Mouse (Mus musculus) testis, postnatal 14 days (tissue): ENCODE measurements around the gene Ehd1.
A peak's percentile ranks its signal among the peaks of the same experiment; 100 is the strongest.

Experiments
- DNase-seq: peaks from one replicate; pipeline ENCODE4 v3.0.0; 2021; ENCODE audit warnings: low spot score

The Ehd1 gene

GRCm38 (mm10) chr19:6276426-6277421 lies at the start of gene Ehd1:
Gene Ehd1, plus strand, starts transcription at chr19:6276725.
- DNase-seq: peak; percentile 98

- DNase-seq: no peak
Measured at GRCm38 (mm10) chr19:6226763-6227162, 49.8 kb upstream of the Ehd1 start.

DNA sequence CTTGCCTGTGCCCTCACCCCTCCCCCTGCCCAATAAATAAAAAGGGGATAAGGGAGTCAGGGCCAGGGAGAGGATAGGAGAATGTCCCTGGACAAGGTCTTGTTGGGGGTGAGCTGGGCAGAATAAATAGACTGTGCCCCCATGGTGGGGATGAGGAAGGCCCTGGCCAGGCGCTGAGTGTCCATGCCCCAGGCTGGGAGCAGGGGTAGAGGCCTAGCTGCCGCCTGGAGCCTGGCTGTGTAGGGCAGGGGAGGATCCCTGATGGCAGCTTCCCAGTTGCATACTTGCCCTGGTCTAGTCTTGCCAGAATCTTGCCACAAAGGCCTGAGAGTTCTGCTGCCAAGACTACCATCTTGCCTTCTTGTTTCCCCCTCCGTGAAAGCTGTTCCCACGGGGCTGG lies 48.7 kb upstream of the Ehd1 start:
- no peak for DNase-seq

DNA sequence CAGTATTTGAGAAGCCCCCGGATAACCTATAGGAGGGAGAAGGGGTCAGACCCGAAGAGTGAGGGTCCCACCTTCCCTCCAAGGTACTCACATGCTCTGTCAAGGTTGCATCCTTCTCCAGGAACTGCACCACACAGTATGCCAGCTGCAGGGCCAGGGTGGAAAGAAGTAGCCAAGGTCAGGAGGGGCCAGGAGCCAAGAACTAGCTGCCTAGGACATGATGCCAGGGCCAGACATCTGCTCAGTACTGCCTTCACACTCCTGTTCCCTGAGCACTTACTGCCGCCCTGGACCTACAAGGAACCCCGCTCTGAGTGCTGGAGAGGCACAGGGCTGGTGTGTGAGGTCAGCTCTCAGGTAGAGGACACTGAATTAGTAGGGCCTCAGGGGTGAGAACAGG lies 46.1 kb upstream of the Ehd1 start:
- peak; percentile 47 for DNase-seq

- DNase-seq: no peak
Measured at GRCm38 (mm10) chr19:6231036-6231435, 45.5 kb upstream of the Ehd1 start.

- DNase-seq: peak; percentile 9
Measured at GRCm38 (mm10) chr19:6233647-6234046, 42.9 kb upstream of the Ehd1 start.

DNA sequence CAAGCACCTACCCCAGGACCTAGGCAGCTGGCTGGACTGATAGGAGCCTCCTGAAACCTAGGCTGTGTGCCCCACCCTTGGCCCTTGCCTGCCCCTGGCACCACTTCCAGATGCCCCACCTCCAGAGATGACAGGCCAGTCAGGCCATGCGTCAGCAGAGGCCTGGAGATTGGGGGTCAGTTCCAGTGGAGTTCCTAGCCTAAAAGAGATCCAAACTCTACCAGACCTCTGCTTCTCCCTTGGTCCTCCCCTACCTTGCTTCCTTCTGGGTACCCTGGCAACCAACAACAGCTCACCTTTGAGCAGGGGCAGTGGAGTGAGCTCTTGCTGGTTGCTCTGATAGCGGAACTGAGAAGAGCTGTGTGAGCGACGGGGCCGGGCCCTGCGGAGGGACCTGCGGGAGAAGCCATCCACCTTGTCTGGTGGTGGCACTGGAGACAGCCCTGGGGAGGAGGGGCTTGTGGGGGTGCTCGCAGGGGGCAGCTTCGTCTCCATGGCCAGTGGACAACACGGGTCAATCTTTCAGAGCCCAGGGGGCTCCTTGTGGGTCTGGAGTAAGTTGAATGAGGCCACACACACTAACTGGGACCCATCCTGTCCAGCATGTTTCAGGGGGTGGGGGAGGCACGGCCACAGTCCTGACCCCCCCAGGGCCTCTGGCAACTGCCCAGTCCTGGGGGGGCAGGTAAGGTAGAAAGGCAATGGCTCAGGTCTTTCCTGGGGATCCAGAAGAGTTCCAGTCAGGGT lies 42.0 kb upstream of the Ehd1 start:
- DNase-seq: no peak

- DNase-seq: peak; percentile 92
Measured at GRCm38 (mm10) chr19:6235084-6236052, 41.2 kb upstream of the Ehd1 start, which contains the start of gene Ppp2r5b. Gene Ppp2r5b, minus strand, starts transcription at chr19:6235872.

DNA sequence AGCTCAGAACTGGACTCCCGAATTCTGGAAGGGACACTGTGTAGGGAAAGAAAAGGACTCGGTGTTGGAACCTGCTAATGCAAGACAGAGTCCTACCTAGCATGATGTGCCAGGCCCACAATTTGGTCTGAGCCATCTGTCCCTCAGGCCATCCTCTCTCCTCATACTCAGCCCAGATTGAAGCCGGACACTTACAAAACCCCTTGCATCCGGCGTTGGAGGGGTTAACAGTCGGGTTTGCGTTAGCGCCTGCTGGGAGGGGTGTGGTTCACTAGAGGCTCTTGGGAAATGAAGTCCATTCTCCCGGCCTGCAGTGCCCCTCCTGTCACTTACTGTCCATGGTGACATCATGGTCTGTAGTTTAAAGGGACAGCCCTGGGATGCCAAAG lies 40.5 kb upstream of the Ehd1 start:
- DNase-seq: peak; percentile 87

DNA sequence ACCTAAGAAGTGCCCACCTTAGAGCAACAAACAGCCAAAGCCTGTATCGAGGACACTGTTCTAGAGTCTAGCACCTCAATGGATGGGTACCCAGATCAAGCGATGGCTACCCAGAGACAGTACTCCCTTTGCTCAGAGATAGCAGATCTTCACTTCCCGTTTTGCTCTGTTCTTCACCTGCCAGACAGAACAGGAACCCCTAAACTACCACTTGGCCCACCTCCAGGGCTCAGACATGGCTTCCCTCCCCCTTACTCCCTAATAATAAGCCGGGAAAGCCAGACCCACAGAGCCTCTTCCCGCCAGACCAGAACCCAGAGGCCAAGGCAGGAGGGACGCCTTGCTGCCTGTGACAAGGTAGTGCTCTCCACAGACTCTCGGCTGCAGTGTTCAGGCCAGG lies 39.7 kb upstream of the Ehd1 start:
- no peak for DNase-seq

DNA sequence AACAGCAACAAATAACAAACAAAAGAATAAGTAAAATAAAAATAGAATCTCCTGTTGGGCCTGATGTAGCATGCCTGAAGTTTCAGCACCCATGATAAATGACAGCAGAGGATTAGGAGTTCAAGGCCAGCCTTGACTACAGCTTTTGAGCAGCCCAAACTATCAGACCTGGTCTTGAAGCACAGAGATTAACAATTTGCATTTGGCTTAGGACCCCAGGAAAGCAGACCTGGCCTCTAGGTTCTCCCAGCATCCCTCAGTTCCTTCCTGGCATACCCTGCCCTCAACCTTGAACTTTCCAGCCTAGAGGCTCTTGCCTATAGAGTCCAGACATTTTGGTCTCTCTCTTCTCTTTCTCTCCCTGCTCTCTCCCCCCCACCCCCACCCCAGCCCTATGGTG lies 37.8 kb upstream of the Ehd1 start:
- DNase-seq: no peak

GRCm38 (mm10) chr19:6240136-6240535 lies 36.4 kb upstream of the Ehd1 start:
- no peak for DNase-seq

- no peak for DNase-seq
Measured at GRCm38 (mm10) chr19:6240725-6241124, 35.8 kb upstream of the Ehd1 start.

DNA sequence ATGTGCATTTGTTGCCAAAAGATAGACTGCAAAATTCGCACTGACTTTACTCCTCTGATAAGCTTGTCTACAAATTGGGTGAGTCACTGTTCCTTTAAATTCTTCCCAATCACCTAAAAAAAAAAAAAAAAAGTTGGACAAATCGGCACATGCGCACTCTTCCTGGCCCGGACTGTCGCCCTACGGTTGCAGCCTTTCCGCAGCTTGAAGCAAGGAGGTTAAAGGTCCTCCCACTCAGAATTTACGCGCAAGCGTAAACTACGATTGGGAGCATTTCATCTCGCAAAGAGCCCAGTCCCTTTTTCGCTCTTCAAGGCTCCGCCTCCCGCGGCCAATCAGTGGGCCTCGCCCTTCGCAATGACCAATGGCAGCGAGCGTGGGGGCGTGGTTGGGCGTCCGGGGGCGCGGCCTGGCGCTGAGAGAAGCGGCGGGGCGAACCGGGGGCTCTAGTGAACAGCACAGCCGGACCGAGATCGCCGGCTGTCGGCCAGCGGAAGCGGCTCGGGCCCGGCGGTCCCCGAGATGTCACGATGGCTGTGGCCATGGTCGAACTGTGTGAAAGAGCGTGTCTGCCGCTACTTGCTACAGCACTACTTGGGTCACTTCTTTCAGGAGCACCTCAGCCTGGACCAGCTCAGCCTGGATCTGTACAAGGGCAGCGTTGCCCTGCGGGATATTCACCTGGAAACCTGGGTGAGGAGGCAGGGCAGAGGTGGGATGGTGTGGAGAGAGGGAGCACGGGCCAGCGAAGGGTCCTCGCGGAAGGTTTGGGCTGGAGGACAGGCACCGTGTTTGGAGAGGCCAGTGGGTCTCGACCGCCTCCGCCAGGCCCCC lies 35.0 kb upstream of the Ehd1 start, which contains the start of gene Atg2a:
TSS of gene Atg2a (plus strand) at position 395 of the 834 bp plus-strand sequence.
- peak; percentile 99 for DNase-seq

DNA sequence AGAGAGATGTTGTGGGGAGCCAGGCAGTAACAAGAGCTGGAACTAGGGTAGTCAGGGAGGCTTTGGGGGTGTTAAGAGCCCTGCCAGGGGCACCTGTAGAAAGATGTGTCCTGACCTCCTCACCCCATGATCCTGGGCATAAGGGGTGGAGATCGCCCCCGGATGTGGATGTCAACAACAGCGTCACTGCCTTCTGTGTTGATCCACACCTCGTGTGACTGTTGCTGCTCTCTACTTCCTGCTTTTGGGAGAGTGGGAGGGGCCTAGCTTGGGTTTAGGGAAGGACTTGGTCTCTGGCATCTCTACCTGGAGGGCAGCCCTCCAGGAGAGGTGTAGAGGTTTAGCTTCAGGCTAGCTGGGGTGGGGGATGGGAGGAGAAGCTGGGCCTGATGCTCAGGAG lies 34.2 kb upstream of the Ehd1 start:
- peak; percentile 64 for DNase-seq

- no peak for DNase-seq
Measured at GRCm38 (mm10) chr19:6243226-6243625, 33.3 kb upstream of the Ehd1 start.

DNA sequence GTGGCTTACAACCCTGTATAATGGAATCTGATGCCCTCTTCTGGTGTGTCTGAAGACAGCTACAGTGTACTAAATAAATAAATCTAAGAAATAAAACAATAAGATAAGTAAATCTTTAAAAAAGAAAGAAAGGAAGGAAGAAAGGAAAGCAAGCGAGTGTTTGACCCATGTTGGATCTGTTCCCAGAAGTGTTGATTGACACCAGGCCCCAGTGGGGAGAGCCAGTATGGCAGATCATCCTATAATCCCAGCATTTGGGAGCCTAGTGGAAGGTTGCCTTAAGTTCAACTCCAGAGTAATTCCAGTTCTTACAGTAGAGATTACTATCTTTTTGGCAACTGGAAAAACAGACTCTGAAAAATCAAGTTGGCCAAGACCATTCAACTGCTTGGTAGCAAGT lies 30.7 kb upstream of the Ehd1 start:
- no peak for DNase-seq

- no peak for DNase-seq
Measured at GRCm38 (mm10) chr19:6247526-6248300, 28.8 kb upstream of the Ehd1 start.

DNA sequence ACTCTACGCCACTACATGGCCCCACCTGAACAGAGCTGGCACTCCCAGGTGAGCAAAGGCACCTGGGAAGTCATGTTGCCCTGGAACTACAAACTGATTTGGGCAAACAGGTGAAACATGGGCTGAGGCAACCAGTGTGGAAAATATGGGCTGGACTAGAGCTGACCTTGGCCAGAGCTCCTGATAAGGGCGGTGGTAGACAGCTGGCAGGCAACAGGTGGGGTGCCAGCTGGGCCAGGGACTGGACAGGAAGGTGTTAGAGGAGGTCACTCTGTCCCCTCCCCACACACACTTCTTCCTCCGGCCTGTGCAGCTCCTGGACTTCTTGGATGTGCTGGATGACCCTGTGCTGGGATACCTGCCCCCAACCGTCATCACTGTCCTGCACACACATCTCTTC lies 23.5 kb upstream of the Ehd1 start:
- no peak for DNase-seq

- DNase-seq: no peak
Measured at GRCm38 (mm10) chr19:6260428-6260827, 16.1 kb upstream of the Ehd1 start.
